29 mouse cellular contexts compared by ENCODE assay signal in genomic region chr6:146665408-146665807, GRCm38 (mm10). TPM values are rescaled to one million over a fixed set of nuclear protein-coding genes. Genes with fewer than 3 reads are reported as not detected.
DNase-seq lines count a peak whose midpoint lies in the region; ATAC-seq and TF ChIP-seq lines count a peak whose summit lies in the region.
"Had no signal": no experiment of that assay in that cellular context is flagged by ENCODE, and none has a peak within 500 bp of the region (broad histone marks: within the 10 kb centered on the region; RNA-seq: fewer than 3 reads in every experiment).

No protein-coding gene starts in this region.

- H3K4me2 ChIP-seq in intestine, embryonic 16.5 days (ENCODE audit: low read depth, low read length): no peak overlapping the region
- H3K4me2 ChIP-seq in intestine, embryonic 15.5 days (replicated peaks): no peak overlapping the region
- no peak overlapping the region for H3K4me2 ChIP-seq in stomach, postnatal 0 days (replicated peaks; ENCODE audit: low read depth)
- H3K4me2 ChIP-seq: embryonic facial prominence, embryonic 13.5 days; hindbrain, embryonic 12.5 days; liver, embryonic 15.5 days; midbrain, embryonic 13.5 days had no signal

- H3K4me3 ChIP-seq in intestine, embryonic 16.5 days (ENCODE audit: low read length): no peak overlapping the region
- no peak overlapping the region for H3K4me3 ChIP-seq in intestine, embryonic 15.5 days (replicated peaks)
- no peak overlapping the region for H3K4me3 ChIP-seq in stomach, postnatal 0 days (ENCODE audit: low read depth, low read length)
- H3K4me3 ChIP-seq: embryonic facial prominence, embryonic 13.5 days; erythroblast, embryonic 14.5 days; heart, embryonic 10.5 days; hindbrain, embryonic 12.5 days; liver, embryonic 15.5 days; midbrain, embryonic 13.5 days had no signal

- 67% methylated on average over 2 of the region's 2 CpGs for WGBS in intestine, embryonic 16.5 days
- WGBS in intestine, embryonic 15.5 days: 70% methylated on average over 2 of the region's 2 CpGs
- WGBS in stomach, postnatal 0 days: 69% methylated on average over 2 of the region's 2 CpGs

- ATAC-seq in intestine, embryonic 16.5 days: peak; percentile 31; the same call in 1 of the 2 replicates
- ATAC-seq in intestine, embryonic 15.5 days: no peak
- peak; percentile 66 for ATAC-seq in erythroblast, adult 5-6 weeks (replicated peaks; ENCODE audit: low FRiP score, poor library complexity, severe bottlenecking)
- peak; percentile 79 for ATAC-seq in stomach, postnatal 0 days (ENCODE audit: low FRiP score, low TSS enrichment)
- ATAC-seq: forebrain, postnatal 0 days; hindbrain, postnatal 0 days; midbrain, embryonic 13.5 days had no signal

- no peak overlapping the region for H3K9ac ChIP-seq in intestine, embryonic 16.5 days (ENCODE audit: low read depth, low read length)
- H3K9ac ChIP-seq in intestine, embryonic 15.5 days: no peak overlapping the region
- H3K9ac ChIP-seq in stomach, postnatal 0 days (ENCODE audit: low read length): no peak overlapping the region
- H3K9ac ChIP-seq: embryonic facial prominence, embryonic 13.5 days; forebrain, postnatal 0 days; hindbrain, embryonic 12.5 days; liver, embryonic 15.5 days; midbrain, embryonic 13.5 days had no signal

- no peaks in the 10 kb centered on the region for H3K27me3 ChIP-seq in intestine, embryonic 16.5 days (replicated peaks; ENCODE audit: control insufficient read depth, insufficient read depth, low read length)
- no peaks in the 10 kb centered on the region for H3K27me3 ChIP-seq in intestine, embryonic 15.5 days (replicated peaks)
- H3K27me3 ChIP-seq in stomach, postnatal 0 days (ENCODE audit: control insufficient read depth, insufficient read depth, low read length): no peaks in the 10 kb centered on the region
- H3K27me3 ChIP-seq: embryonic facial prominence, embryonic 13.5 days; hindbrain, embryonic 12.5 days; midbrain, embryonic 13.5 days had no signal

- no peak for TF ChIP-seq EP300 in stomach, postnatal 0 days (optimal IDR thresholded peaks at IDR 0.05)

- no peaks in the 10 kb centered on the region for H3K36me3 ChIP-seq in intestine, embryonic 16.5 days (ENCODE audit: control insufficient read depth, insufficient read depth, low read length)
- H3K36me3 ChIP-seq in intestine, embryonic 15.5 days: no peaks in the 10 kb centered on the region
- H3K36me3 ChIP-seq in stomach, postnatal 0 days (ENCODE audit: control insufficient read depth, insufficient read depth, low read length): no peaks in the 10 kb centered on the region
- H3K36me3 ChIP-seq: embryonic facial prominence, embryonic 13.5 days; G1E; heart, embryonic 10.5 days; hindbrain, embryonic 12.5 days; liver, embryonic 15.5 days; midbrain, embryonic 13.5 days had no signal

- no peak overlapping the region for H3K27ac ChIP-seq in intestine, embryonic 16.5 days (ENCODE audit: low read length)
- no peak overlapping the region for H3K27ac ChIP-seq in intestine, embryonic 15.5 days
- no peak overlapping the region for H3K27ac ChIP-seq in stomach, postnatal 0 days (replicated peaks)
- H3K27ac ChIP-seq: embryonic facial prominence, embryonic 13.5 days; hindbrain, embryonic 12.5 days; hindbrain, postnatal 0 days; liver, embryonic 15.5 days; macrophage; midbrain, embryonic 13.5 days had no signal

- 0 out of 2 replicates have a peak, but pooled peaks cover 3% of the 10 kb centered on the region for H3K9me3 ChIP-seq in intestine, embryonic 16.5 days (ENCODE audit: control insufficient read depth, low read length)
- no peaks in the 10 kb centered on the region for H3K9me3 ChIP-seq in intestine, embryonic 15.5 days
- H3K9me3 ChIP-seq in stomach, postnatal 0 days (ENCODE audit: control insufficient read depth, low read length): no peaks in the 10 kb centered on the region
- H3K9me3 ChIP-seq: hindbrain, embryonic 12.5 days; liver, embryonic 15.5 days; midbrain, embryonic 13.5 days had no signal

- no peaks in the 10 kb centered on the region for H3K4me1 ChIP-seq in intestine, embryonic 16.5 days (ENCODE audit: control insufficient read depth, insufficient read depth, low read length)
- H3K4me1 ChIP-seq in intestine, embryonic 15.5 days (replicated peaks): no peaks in the 10 kb centered on the region
- no peaks in the 10 kb centered on the region for H3K4me1 ChIP-seq in stomach, postnatal 0 days (replicated peaks; ENCODE audit: control insufficient read depth, insufficient read depth)
- H3K4me1 ChIP-seq: embryonic facial prominence, embryonic 13.5 days; hindbrain, embryonic 12.5 days; liver, embryonic 15.5 days; midbrain, embryonic 13.5 days had no signal

- DNase-seq in testis, postnatal 10 days (ENCODE audit: low spot score): peak; percentile 17
- no peak for DNase-seq in testis, postnatal 14 days (ENCODE audit: low spot score)
- DNase-seq in stomach, postnatal 0 days (ENCODE audit: low spot score): no peak
- no peak for DNase-seq in gastrocnemius, adult 18-20 months (ENCODE audit: low spot score)
- no peak for DNase-seq in ovary, postnatal 10 days (ENCODE audit: low spot score)
- DNase-seq: adrenal gland, postnatal 10 days; cerebellum, adult 11-12 months; cerebellum, adult 9-11 months; embryo, embryonic 11 days; forebrain, postnatal 0 days; gastrocnemius, postnatal 14 days; heart, postnatal 36 days; kidney, adult 11 months; kidney, postnatal 14 days; layer of hippocampus, adult 9-11 months; retina, postnatal 1 day; right cerebral cortex, postnatal 14 days had no signal

- TF ChIP-seq CTCF in stomach, postnatal 0 days (IDR thresholded peaks at IDR 0.05; ENCODE audit: low read depth): no peak

RNA-seq across cellular contexts. Expression of gene Tm7sf3, which starts 22.8 kb away (rescaled TPM):
- polyA plus RNA-seq in intestine, embryonic 16.5 days (2015; fragmentation: Nextera tagmentation; extraction: Ambion mirVana): 33.2 and 36.7 TPM in 2 replicates
- 28.2 and 32.5 TPM in 2 replicates for polyA plus RNA-seq in intestine, embryonic 15.5 days (2015; fragmentation: Nextera tagmentation; extraction: Ambion mirVana)
- total RNA-seq in erythroblast, adult 5-6 weeks (2015; ENCODE audit: low replicate concordance): 18.6 and 27.8 TPM in 2 replicates
- total RNA-seq in erythroblast, adult 5-6 weeks (2017; ENCODE audit: low replicate concordance): 33.0 TPM in 2 replicates
- 21.9 and 24.5 TPM in 2 replicates for polyA plus RNA-seq in stomach, postnatal 0 days (2015; fragmentation: Nextera tagmentation; extraction: Ambion mirVana)
- total RNA-seq in gastrocnemius, adult 18-20 months (2021): 1 to 10 TPM; 6.2 to 6.9 TPM

RNA-seq across cellular contexts. Expression of gene Med21, which starts 23.1 kb away (rescaled TPM):
- 105 and 110 TPM in 2 replicates for polyA plus RNA-seq in intestine, embryonic 16.5 days (2015; fragmentation: Nextera tagmentation; extraction: Ambion mirVana)
- polyA plus RNA-seq in intestine, embryonic 15.5 days (2015; fragmentation: Nextera tagmentation; extraction: Ambion mirVana): 124 and 128 TPM in 2 replicates
- total RNA-seq in erythroblast, adult 5-6 weeks (2015; ENCODE audit: low replicate concordance): 59.4 and 67.9 TPM in 2 replicates
- total RNA-seq in erythroblast, adult 5-6 weeks (2017; ENCODE audit: low replicate concordance): 55.9 and 96.7 TPM in 2 replicates
- polyA plus RNA-seq in stomach, postnatal 0 days (2015; fragmentation: Nextera tagmentation; extraction: Ambion mirVana): 106 and 107 TPM in 2 replicates
- total RNA-seq in gastrocnemius, adult 18-20 months (2021): 10 to 100 TPM; 36.6 TPM

RNA-seq across cellular contexts. Expression of gene Stk38l, which starts 59.4 kb away (rescaled TPM):
- 17.1 and 17.9 TPM in 2 replicates for polyA plus RNA-seq in intestine, embryonic 16.5 days (2015; fragmentation: Nextera tagmentation; extraction: Ambion mirVana)
- 18.0 and 18.8 TPM in 2 replicates for polyA plus RNA-seq in intestine, embryonic 15.5 days (2015; fragmentation: Nextera tagmentation; extraction: Ambion mirVana)
- 0.58 and 1.0 TPM in 2 replicates for total RNA-seq in erythroblast, adult 5-6 weeks (2015; ENCODE audit: low replicate concordance)
- 1.4 and 6.8 TPM in 2 replicates for total RNA-seq in erythroblast, adult 5-6 weeks (2017; ENCODE audit: low replicate concordance)
- polyA plus RNA-seq in stomach, postnatal 0 days (2015; fragmentation: Nextera tagmentation; extraction: Ambion mirVana): 16.9 and 17.3 TPM in 2 replicates
- total RNA-seq in gastrocnemius, adult 18-20 months (2021): 10 to 100 TPM in 1 of 2 experiments, 1 to 10 TPM in 1; 8.7 to 10.1 TPM
